Mouse (Mus musculus): ENCODE results near the gene Fgfr2.

DNA sequence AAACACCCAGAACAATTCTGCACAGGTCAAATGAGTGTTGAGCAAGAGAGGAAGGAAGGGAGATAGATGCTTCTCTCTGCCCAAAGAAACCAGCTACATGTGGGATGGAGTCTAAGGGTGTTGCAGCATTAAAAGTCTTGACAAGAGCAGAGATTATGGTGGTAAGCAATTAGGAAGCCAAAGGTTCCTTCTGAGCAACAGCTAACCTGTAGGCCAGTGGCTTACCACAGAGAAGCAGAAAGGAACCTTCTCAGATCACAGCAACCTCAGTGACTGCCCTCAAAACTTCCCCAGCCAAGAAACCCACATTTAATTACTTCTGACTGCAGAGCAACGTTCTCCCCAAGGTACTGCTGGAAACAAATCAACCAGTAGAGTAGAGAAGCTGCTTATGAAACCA is 2621.7 kb downstream of the Fgfr2 start:
- TF ChIP-seq USF1 (IDR thresholded peaks at IDR 0.05; ENCODE audit: low read depth), result no peak
- no peak for TF ChIP-seq MAX (IDR thresholded peaks at IDR 0.05)
